Mouse (Mus musculus): ENCODE measurements at regions not wholly inside any gene's neighbourhood (a gene's known extent, or its start where the extent isn't known, plus 50 kb on each side); places are given as distances from the start of the nearest gene placed in this dataset.

DNA sequence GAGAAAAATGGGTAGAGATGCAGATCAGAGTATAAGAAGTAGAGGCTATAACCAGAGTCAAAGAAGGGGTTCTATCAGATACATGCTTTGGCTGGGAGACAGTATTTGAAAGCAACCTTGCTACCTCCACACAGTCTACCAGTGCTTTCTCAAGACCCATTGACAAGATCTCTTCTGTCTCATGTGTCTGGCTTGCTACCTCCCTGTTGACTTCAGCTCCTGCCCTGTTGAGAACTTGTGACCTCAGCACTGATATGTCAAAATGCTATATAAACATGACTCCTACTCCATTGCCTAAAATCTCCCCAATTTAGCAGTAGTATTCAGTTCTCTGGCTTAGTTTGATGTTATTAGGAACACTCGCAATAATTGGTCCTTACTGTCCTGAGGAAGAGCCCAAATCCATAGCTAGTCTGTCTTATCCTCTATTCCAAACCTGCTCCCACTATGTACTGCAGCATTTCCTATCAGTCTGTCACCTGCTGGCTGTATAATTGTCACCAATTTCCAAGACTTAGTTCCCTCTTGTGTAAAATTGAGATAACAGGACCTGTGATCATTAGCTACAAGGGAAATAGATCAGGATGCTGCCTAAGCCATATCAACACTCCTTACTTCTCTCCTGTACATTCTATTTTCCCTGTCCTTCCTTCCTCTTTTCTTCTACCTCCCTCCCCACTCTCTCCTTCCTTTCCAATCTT is 224.9 kb downstream of the Fam49a start:
- H3K4me3 ChIP-seq (replicated peaks): no peak overlapping the region
- H3K27me3 ChIP-seq (ENCODE audit: control insufficient read depth): no peaks in the 10 kb centered on the region
- H3K4me1 ChIP-seq (ENCODE audit: control insufficient read depth): peaks cover 49% of the 10 kb centered on the region
- TF ChIP-seq TAL1 (IDR thresholded peaks at IDR 0.05; ENCODE audit: low read length) (peak; percentile 50; the same call in 2 of the 3 replicates), GATA1 (IDR thresholded peaks at IDR 0.05; ENCODE audit: low read length) (no peak)
- no peaks in the 10 kb centered on the region for H3K9me3 ChIP-seq (ENCODE audit: control insufficient read depth, low read length)
- no peaks in the 10 kb centered on the region for H3K36me3 ChIP-seq (ENCODE audit: control insufficient read depth)

DNA sequence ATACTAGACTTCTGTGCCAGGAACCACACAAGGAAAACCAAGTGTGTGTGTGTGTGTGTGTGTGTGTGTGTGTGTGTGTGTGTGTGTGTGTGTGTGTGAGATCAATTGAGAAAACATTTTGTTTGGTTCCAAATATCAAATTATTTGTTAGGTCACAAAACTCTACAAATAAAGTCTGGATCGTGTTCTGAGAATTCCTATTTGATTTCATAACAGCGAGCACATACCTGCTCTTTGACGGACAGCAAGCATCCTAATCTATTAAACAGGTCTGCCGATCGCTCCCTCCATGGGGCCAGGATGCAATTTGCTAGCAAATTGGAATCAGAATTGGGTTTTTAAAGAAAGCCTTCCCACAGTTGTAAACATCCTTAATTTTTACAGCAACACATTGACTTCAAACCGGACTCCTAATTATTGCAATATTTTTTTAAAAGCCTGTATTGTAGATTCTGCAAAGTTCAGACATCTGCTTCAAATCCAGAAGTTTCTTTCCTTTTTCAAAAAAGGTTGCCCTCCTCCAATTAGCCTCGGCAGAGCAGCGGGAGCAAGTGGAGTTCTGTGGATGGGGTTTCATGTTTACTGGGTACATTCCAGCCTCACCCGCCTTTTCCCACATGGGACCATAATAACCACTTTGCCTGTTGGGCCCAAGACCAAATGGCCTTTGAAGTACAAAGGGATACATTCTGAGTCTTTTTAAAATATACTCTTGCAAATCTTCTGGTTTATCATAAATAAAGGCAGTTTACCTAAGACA is 223.2 kb downstream of the Fam49a start:
- no peaks in the 10 kb centered on the region for H3K27me3 ChIP-seq (ENCODE audit: control insufficient read depth)
- TF ChIP-seq GATA1 (IDR thresholded peaks at IDR 0.05; ENCODE audit: low read length): no peak
- TF ChIP-seq TAL1 (IDR thresholded peaks at IDR 0.05; ENCODE audit: low read length): no peak
- H3K4me1 ChIP-seq (ENCODE audit: control insufficient read depth): peaks cover 53% of the 10 kb centered on the region
- no peaks in the 10 kb centered on the region for H3K36me3 ChIP-seq (ENCODE audit: control insufficient read depth)
- no peaks in the 10 kb centered on the region for H3K9me3 ChIP-seq (ENCODE audit: control insufficient read depth, low read length)
- H3K4me3 ChIP-seq (replicated peaks): no peak overlapping the region

DNA sequence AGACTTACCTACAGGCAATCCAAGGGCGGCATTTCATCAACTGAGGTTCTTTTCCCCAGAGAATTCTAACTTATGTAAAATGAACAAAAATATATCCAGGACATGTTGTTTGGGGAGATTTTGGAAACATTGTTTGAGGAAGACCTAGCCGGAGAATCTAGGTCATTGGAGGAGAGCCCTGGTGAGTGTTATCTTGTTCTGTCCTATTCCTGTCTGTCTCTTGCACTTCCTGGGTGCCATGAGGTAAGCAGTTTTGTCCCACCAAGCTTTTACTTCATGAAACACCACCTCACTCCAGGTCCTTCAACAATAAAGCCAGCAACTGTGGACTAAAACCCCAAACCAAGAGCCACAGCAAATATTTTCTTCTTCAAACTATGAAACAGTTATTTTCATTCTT is 218.5 kb downstream of the Fam49a start:
- Histone ChIP-seq H3K36me3 (ENCODE audit: control insufficient read depth) (no peaks in the 10 kb centered on the region), H3K4me3 (replicated peaks) (no peak overlapping the region), H3K9me3 (ENCODE audit: control insufficient read depth, low read length) (no peaks in the 10 kb centered on the region), H3K4me1 (ENCODE audit: control insufficient read depth) (peaks cover 12% of the 10 kb centered on the region), H3K27me3 (ENCODE audit: control insufficient read depth) (no peaks in the 10 kb centered on the region)
- TF ChIP-seq TAL1 (IDR thresholded peaks at IDR 0.05; ENCODE audit: low read length): no peak
- TF ChIP-seq GATA1 (IDR thresholded peaks at IDR 0.05; ENCODE audit: low read length): no peak

DNA sequence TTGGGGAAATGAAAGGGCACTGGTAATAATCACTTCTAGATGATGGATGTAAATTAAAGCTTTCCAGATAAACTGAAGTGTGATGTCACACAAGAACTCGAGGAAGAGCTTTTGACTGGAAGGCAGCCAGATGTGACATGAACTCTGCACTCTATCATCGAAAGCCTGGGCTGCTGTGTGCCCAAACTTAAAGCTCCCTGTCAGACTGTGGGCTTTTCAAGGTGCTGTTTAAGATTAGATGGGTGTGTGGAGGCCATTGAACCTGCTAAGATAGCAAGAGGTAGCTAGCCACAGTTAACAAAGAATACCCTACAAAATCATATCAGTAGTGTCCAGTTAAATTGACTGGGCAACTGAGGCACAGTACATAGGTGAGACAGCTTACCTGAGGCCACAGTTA is 190.1 kb downstream of the Fam49a start:
- H3K27me3 ChIP-seq (ENCODE audit: control insufficient read depth): 0 out of 2 replicates have a peak, but pooled peaks cover 5% of the 10 kb centered on the region
- H3K9me3 ChIP-seq (ENCODE audit: control insufficient read depth, low read length): no peaks in the 10 kb centered on the region
- peaks cover 20% of the 10 kb centered on the region for H3K4me1 ChIP-seq (ENCODE audit: control insufficient read depth)
- no peak for TF ChIP-seq GATA1 (IDR thresholded peaks at IDR 0.05; ENCODE audit: low read length)
- peak; percentile 54 for TF ChIP-seq TAL1 (IDR thresholded peaks at IDR 0.05; ENCODE audit: low read length)
- H3K36me3 ChIP-seq (ENCODE audit: control insufficient read depth): no peaks in the 10 kb centered on the region
- no peak overlapping the region for H3K4me3 ChIP-seq (replicated peaks)

DNA sequence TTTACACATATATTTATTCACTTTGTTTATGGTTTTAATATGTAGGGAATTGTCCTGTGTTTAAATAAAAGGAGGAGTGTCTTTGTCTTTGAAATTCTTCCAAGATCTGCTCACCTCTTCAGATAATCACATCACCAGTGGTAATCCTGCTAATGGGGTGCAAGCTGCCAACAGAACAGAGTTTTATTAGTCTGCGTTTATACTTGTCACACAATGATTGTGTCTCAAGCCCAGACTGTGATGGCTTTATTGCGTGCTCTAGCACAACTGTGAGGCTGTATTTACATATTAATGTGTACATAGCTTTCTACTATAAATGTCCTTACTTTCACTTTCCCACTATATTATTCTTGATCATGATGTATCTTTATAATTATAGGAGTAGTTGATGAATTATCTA is 184.8 kb downstream of the Fam49a start:
- Histone ChIP-seq H3K9me3 (ENCODE audit: control insufficient read depth, low read length) (no peaks in the 10 kb centered on the region), H3K27me3 (ENCODE audit: control insufficient read depth) (peaks cover 10% of the 10 kb centered on the region), H3K36me3 (ENCODE audit: control insufficient read depth) (no peaks in the 10 kb centered on the region), H3K4me3 (replicated peaks) (no peak overlapping the region), H3K4me1 (ENCODE audit: control insufficient read depth) (peaks cover 13% of the 10 kb centered on the region)
- no peak for TF ChIP-seq TAL1 (IDR thresholded peaks at IDR 0.05; ENCODE audit: low read length)
- TF ChIP-seq GATA1 (IDR thresholded peaks at IDR 0.05; ENCODE audit: low read length): no peak

DNA sequence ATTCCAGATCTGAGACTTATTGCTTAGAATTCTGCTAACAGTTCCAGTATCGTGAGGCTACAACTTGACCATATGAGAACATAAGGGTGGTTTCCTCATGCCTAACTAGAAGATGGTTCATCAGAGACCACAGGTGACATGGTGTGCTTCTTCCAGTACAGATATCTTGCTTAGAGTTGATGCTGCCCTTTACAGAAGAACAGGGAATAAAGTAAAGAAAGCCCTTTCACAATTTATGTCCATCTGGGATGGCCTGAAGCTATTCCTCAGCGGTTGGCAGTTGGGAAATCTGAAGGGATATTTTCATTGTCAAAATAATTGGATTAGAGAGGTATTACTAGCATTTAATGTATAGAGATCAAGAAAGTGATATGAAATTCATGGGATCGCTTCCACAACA is 184.3 kb downstream of the Fam49a start:
- peaks cover 9% of the 10 kb centered on the region for H3K4me1 ChIP-seq (ENCODE audit: control insufficient read depth)
- no peak overlapping the region for H3K4me3 ChIP-seq (replicated peaks)
- H3K36me3 ChIP-seq (ENCODE audit: control insufficient read depth): no peaks in the 10 kb centered on the region
- H3K9me3 ChIP-seq (ENCODE audit: control insufficient read depth, low read length): no peaks in the 10 kb centered on the region
- TF ChIP-seq GATA1 (IDR thresholded peaks at IDR 0.05; ENCODE audit: low read length): no peak
- TF ChIP-seq TAL1 (IDR thresholded peaks at IDR 0.05; ENCODE audit: low read length): no peak
- H3K27me3 ChIP-seq (ENCODE audit: control insufficient read depth): peaks cover 10% of the 10 kb centered on the region

DNA sequence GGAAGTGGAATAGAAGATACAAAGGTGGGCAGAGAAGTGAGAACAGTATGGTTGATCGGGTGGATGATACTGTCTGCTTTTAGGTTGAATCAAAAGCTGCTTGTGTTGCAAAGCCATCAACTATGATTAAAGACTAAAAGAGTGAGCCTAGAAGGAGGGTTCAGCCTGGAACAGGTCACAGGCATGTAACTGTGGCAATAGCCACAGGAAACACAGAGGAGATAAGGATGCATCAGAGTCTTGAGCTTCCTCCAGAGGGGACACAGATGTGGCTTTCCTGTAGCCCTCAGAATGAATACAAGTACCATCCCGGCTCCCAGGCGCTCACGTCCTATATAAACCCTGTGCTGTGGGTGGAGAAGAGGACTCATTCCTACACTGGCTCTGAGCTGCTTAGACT is 180.9 kb downstream of the Fam49a start:
- H3K27me3 ChIP-seq (ENCODE audit: control insufficient read depth): peaks cover 10% of the 10 kb centered on the region
- H3K36me3 ChIP-seq (ENCODE audit: control insufficient read depth): no peaks in the 10 kb centered on the region
- TF ChIP-seq GATA1 (IDR thresholded peaks at IDR 0.05; ENCODE audit: low read length) (no peak), TAL1 (IDR thresholded peaks at IDR 0.05; ENCODE audit: low read length) (no peak)
- peaks cover 7% of the 10 kb centered on the region for H3K4me1 ChIP-seq (ENCODE audit: control insufficient read depth)
- no peaks in the 10 kb centered on the region for H3K9me3 ChIP-seq (ENCODE audit: control insufficient read depth, low read length)
- no peak overlapping the region for H3K4me3 ChIP-seq (replicated peaks)

DNA sequence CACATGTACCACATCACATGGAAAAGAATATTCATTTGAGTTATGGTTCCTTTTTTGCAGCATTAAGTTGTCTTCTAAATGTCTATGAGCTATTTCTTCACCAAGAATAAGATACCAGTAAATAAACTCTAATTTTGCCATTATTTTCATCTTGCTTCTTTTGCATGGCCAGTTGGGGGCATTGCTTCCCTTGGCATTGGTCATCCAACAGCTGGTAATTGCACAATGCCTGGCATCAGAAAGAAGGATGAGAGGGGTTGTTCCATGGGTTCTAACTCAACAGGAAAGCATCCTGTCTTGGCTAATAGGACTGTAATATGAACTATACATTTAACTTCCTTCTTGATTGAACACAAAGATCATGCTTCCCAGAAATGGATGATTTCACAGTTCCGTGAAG is 174.4 kb downstream of the Fam49a start:
- TF ChIP-seq GATA1 (IDR thresholded peaks at IDR 0.05; ENCODE audit: low read length) (no peak), TAL1 (IDR thresholded peaks at IDR 0.05; ENCODE audit: low read length) (no peak)
- Histone ChIP-seq H3K27me3 (ENCODE audit: control insufficient read depth) (no peaks in the 10 kb centered on the region; the same call in 1 of the 2 replicates), H3K9me3 (ENCODE audit: control insufficient read depth, low read length) (no peaks in the 10 kb centered on the region), H3K4me3 (replicated peaks) (no peak overlapping the region), H3K4me1 (ENCODE audit: control insufficient read depth) (peaks cover 12% of the 10 kb centered on the region), H3K36me3 (ENCODE audit: control insufficient read depth) (no peaks in the 10 kb centered on the region)

DNA sequence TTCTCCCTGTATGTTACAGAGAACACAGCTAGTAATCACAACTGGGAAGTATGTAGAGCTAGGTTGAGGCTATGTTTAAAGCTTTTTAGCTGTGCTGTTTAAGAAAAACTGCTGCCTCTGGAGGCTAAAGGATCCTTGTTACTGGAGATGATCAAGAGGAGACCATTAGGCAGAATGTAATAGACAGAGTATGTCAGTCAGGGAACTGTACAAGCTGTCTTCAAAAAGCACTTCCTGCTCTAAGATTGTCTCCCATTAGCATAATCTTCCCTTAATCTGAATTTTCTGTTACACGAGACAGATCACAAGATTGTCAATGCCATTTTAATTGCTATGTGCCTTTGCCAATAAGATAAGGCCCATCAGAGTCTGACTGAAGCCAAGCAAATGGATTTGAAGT is 170.7 kb downstream of the Fam49a start:
- no peak for TF ChIP-seq TAL1 (IDR thresholded peaks at IDR 0.05; ENCODE audit: low read length)
- no peak for TF ChIP-seq GATA1 (IDR thresholded peaks at IDR 0.05; ENCODE audit: low read length)
- Histone ChIP-seq H3K36me3 (ENCODE audit: control insufficient read depth) (peaks cover 2% of the 10 kb centered on the region; the same call in 1 of the 2 replicates), H3K27me3 (ENCODE audit: control insufficient read depth) (no peaks in the 10 kb centered on the region; the same call in 1 of the 2 replicates), H3K4me1 (ENCODE audit: control insufficient read depth) (peaks cover 49% of the 10 kb centered on the region), H3K4me3 (replicated peaks) (no peak overlapping the region), H3K9me3 (ENCODE audit: control insufficient read depth, low read length) (no peaks in the 10 kb centered on the region)
